Mouse (Mus musculus) gastrocnemius, postnatal 25 days (tissue): ENCODE data around the gene Wdr89. TPM values are rescaled to one million over a fixed set of nuclear protein-coding genes. Genes with fewer than 3 reads are reported as not detected.

Experiments used
- DNase-seq: peaks from one replicate; pipeline ENCODE4 v3.0.0; 2022
- total RNA-seq, 2 experiments: library from RNA; stranded (reverse); gene quantifications; 1 replicate in 1 of 2; 2 replicates in 1 of 2; pipeline ENCODE4 v1.2.3; 2021

Wdr89 gene
- total RNA-seq, 2 experiments from 2014 or later: 1.6 to 1.7 TPM

GRCm38 (mm10) chr12:75668916-75669257 is 450 bp downstream of the Wdr89 start:
- DNase-seq: no peak

GRCm38 (mm10) chr12:75668221-75668620 is 1.1 kb downstream of the Wdr89 start:
- no peak for DNase-seq

GRCm38 (mm10) chr12:75666939-75667338 is 2.4 kb downstream of the Wdr89 start:
- no peak for DNase-seq

- no peak for DNase-seq
Observed at GRCm38 (mm10) chr12:75664516-75664810, 4.9 kb downstream of the Wdr89 start.

- DNase-seq: no peak
Observed at GRCm38 (mm10) chr12:75663646-75664515, 5.5 kb downstream of the Wdr89 start.

- DNase-seq: no peak
Observed at GRCm38 (mm10) chr12:75662376-75662775, 7.0 kb downstream of the Wdr89 start.

GRCm38 (mm10) chr12:75658403-75658802 is 10.9 kb downstream of the Wdr89 start:
- no peak for DNase-seq

- peak; percentile 13 for DNase-seq
Observed at GRCm38 (mm10) chr12:75656580-75656979, 12.8 kb downstream of the Wdr89 start.

GRCm38 (mm10) chr12:75654247-75654801 is 15.0 kb downstream of the Wdr89 start:
- no peak for DNase-seq

- DNase-seq: no peak
Observed at GRCm38 (mm10) chr12:75649706-75650093, 19.6 kb downstream of the Wdr89 start.

- DNase-seq: no peak
Observed at GRCm38 (mm10) chr12:75649058-75649705, 20.2 kb downstream of the Wdr89 start.

GRCm38 (mm10) chr12:75648281-75648680 is 21.1 kb downstream of the Wdr89 start:
- no peak for DNase-seq

GRCm38 (mm10) chr12:75647663-75648062 is 21.7 kb downstream of the Wdr89 start:
- DNase-seq: no peak

GRCm38 (mm10) chr12:75645780-75646179 is 23.6 kb downstream of the Wdr89 start:
- no peak for DNase-seq

GRCm38 (mm10) chr12:75641726-75642125 is 27.6 kb downstream of the Wdr89 start:
- no peak for DNase-seq

GRCm38 (mm10) chr12:75638345-75638744 is 31.0 kb downstream of the Wdr89 start:
- DNase-seq: no peak

- no peak for DNase-seq
Observed at GRCm38 (mm10) chr12:75637103-75637502, 32.2 kb downstream of the Wdr89 start.

- DNase-seq: no peak
Observed at GRCm38 (mm10) chr12:75635771-75636430, 33.4 kb downstream of the Wdr89 start.

GRCm38 (mm10) chr12:75629618-75630017 is 39.7 kb downstream of the Wdr89 start:
- no peak for DNase-seq

GRCm38 (mm10) chr12:75623292-75623691 is 46.0 kb downstream of the Wdr89 start:
- DNase-seq: no peak

GRCm38 (mm10) chr12:75622835-75623234 is 46.5 kb downstream of the Wdr89 start:
- DNase-seq: no peak

- DNase-seq: no peak
Observed at GRCm38 (mm10) chr12:75616841-75617240, 52.5 kb downstream of the Wdr89 start.

GRCm38 (mm10) chr12:75616158-75616791 is 53.1 kb downstream of the Wdr89 start:
- no peak for DNase-seq
